Mouse (Mus musculus): ENCODE results near the gene Col5a1.

- TF ChIP-seq CTCF (conservative IDR thresholded peaks at IDR 0.05; ENCODE audit: low read length): no peak
- TF ChIP-seq NANOG (IDR thresholded peaks at IDR 0.05; ENCODE audit: borderline replicate concordance, low read length): no peak
Measured at GRCm38 (mm10) chr2:27875786-27876185, 10.4 kb upstream of the Col5a1 start.
